In the genomic region with DNA sequence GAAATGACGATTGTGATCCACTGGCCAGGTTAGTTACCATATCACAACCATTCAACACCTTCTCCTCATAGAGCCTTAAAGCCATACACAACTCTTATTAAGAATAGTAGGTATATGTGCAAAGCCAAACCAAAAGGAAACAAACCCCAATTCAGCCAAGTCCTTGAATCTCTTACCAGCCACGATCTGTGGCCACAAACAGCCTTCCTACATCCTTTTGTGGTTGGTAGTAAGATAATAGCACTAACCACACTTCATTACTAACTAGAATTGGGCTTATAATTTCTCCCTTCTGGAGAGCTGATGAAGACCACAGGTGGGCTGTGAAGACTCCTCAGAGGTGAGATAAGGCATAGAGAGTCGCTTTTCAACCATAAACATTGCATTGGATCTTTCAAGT, we compare ENCODE assay signal across 34 mouse cellular contexts.
"Had no signal": no experiment of that assay in that cellular context is flagged by ENCODE, and none has a peak within 500 bp of the region (broad histone marks: within the 10 kb centered on the region; RNA-seq: fewer than 3 reads in every experiment).

No protein-coding gene starts in this region.

- ATAC-seq: hindbrain, embryonic 16.5 days; hindbrain, postnatal 0 days; inflammation-experienced regulatory T-cells, adult 6 months; intestine, embryonic 15.5 days; intestine, embryonic 16.5 days; intestine, postnatal 0 days had no signal

- H3K36me3 ChIP-seq: heart, embryonic 12.5 days; heart, embryonic 13.5 days; heart, embryonic 15.5 days; hindbrain, embryonic 10.5 days; hindbrain, embryonic 12.5 days; hindbrain, embryonic 13.5 days; hindbrain, embryonic 15.5 days; intestine, embryonic 15.5 days; kidney, embryonic 15.5 days had no signal

- H3K27me3 ChIP-seq: heart, embryonic 12.5 days; heart, embryonic 13.5 days; heart, embryonic 15.5 days; hindbrain, embryonic 12.5 days; hindbrain, embryonic 13.5 days; hindbrain, embryonic 15.5 days; intestine, embryonic 15.5 days; kidney, embryonic 15.5 days had no signal

- H3K4me3 ChIP-seq: heart, embryonic 12.5 days; heart, embryonic 13.5 days; heart, embryonic 15.5 days; hindbrain, embryonic 10.5 days; hindbrain, embryonic 12.5 days; hindbrain, embryonic 13.5 days; hindbrain, embryonic 15.5 days; intestine, embryonic 15.5 days; kidney, embryonic 15.5 days; layer of hippocampus, adult 2 months; left cerebral cortex, adult 2 months had no signal

- DNase-seq: heart, postnatal 10 days; heart, postnatal 14 days; heart, postnatal 36 days; heart, postnatal 4 days; kidney, adult 11 months; kidney, adult 18-20 months; kidney, adult 2 months; kidney, adult 8-10 months; kidney, adult 9 months; kidney, postnatal 10 days; kidney, postnatal 14 days; kidney, postnatal 25 days; kidney, postnatal 36 days; kidney, postnatal 4 days; layer of hippocampus, adult 9-11 months; layer of hippocampus, postnatal 36 days had no signal

- H3K4me2 ChIP-seq: heart, embryonic 11.5 days; heart, embryonic 12.5 days; heart, embryonic 13.5 days; heart, embryonic 15.5 days; hindbrain, embryonic 12.5 days; hindbrain, embryonic 13.5 days; hindbrain, embryonic 14.5 days; hindbrain, embryonic 15.5 days; intestine, embryonic 15.5 days; kidney, embryonic 15.5 days had no signal
